Mouse (Mus musculus): ENCODE measurements at regions not wholly inside any gene's neighbourhood (a gene's known extent, or its start where the extent isn't known, plus 50 kb on each side); places are given as distances from the start of the nearest gene placed in this dataset.

DNA sequence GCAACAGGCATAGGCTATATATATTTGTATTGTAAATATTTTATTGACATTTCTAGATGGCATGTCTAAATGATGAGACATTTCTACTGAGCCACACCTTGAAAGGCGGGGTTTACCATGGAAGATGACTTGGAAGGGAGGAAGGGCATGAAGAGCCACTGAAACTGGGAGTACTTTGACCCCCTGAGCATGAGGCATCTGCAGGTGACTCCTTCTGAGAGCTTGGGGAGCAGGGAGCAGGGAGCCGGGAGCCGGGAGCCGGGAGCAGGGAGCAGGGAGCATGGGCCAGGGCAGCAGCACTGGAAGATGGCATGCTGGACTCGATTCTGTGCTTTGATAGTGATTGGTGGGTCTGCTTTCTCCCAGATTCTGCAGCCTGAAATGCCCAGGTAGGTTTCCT, 253.5 kb upstream of the Nr5a2 start:
- no peak for DNase-seq

DNA sequence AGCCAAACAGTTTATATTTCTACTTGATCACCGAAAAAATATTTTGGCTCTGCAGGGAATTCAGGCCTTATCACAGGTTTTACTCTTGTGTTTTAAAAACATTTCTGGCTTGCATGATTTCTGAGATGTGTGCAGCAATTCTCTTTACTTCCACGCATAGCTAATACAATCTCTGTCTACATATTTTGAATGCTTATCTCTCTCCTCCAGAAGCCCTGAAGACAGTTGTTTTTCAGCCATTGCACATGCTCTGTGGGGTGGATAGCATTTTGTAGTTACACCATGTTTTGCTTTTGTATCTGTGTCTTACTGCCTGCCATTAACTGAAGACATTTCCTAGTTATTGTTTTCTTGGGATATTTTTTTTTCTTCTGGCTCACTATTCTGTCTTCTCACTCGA, 252.6 kb upstream of the Nr5a2 start:
- DNase-seq = no peak

- no peak for DNase-seq
These were observed 244.1 kb upstream of the Nr5a2 start for GRCm38 (mm10) chr1:137204371-137204770.

GRCm38 (mm10) chr1:137203512-137203911, 243.3 kb upstream of the Nr5a2 start:
- no peak for DNase-seq

DNA sequence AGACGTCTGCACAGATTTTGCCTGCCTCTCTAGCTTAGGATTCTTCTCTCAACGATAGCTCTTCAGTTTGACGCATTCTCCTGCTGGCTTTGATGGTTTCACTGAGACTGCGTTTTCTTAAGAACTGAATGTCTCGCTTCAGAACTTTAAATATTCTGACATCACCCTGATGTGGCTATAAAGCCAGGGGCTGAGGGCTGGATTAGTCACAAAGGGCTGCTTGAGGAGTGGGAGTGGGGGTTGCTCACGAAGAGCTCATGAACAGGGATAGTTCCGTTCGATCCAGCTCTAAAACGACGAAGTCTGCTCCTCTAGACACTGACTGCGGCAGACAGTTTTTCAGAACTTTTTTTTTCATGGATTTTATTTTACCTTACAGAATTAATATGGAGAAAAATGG, 240.7 kb upstream of the Nr5a2 start:
- peak; percentile 9 for DNase-seq

DNA sequence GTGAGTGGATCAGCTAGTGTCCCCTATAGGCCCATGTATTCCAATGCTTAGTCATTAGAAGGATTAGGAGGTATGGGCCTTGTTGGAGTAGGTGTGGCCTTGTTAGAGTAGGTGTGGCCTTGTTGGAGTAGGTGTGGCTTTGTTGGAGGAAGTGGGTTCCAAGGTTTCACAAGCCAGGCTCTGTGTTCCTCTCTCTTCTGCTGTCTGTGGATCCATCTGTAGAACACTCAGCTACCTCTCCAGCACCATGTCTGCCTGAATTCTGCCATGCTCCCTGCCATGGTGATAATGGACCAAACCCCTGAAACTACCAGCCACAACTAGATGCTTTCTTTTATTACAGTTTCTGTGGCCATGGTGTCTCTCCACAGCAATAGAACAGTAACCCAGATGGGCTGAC, 235.7 kb upstream of the Nr5a2 start:
- DNase-seq = no peak

DNA sequence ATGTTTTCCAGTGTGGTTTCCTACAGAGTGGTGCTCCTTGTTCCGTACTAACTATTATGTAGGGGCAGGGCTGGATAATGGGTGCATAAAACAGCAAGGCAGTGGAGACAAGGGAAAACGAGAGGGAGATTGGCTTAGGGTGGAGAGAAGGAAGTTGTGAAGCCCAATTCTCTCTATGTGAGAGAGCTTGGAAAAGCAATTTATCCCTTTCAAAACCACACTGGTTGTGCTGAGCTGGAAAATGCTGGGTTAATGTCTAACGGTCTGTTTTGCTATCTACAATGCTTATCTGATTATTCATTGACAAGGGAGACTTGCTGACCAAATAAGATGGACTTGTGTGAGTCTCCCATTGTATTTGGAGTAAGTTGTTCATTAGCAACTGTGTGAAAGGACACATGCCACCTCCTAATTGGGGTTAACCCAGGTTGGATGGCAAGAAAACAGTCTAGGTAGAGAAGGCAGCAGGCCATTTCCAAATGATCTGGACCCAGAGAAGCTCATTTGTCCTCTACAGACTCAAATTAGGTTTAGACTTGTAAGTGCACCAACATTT, 234.9 kb upstream of the Nr5a2 start:
- DNase-seq = no peak

GRCm38 (mm10) chr1:137178231-137178630, 218.0 kb upstream of the Nr5a2 start:
- no peak for DNase-seq

DNA sequence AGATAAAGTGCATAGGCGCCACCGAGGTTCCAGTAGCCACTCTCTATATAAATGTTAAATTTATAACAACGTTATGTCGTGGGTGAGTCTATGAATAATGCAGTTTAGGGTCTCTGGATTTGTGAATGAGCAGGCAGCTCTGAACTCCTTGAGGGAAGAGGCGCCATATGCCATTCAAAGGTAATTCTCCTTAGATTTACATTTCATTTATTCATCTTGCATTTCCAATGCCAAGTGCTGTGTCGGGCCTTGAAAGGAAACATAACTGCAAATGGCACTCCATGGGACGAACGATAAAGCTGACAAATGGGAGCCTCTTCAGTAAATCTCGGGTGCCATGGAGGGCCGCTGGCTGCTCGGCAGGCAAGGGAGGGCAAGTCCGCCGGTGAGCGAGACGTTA, 216.4 kb upstream of the Nr5a2 start:
- DNase-seq = no peak

- no peak for DNase-seq
These were observed 213.8 kb upstream of the Nr5a2 start for GRCm38 (mm10) chr1:137174081-137174480.

GRCm38 (mm10) chr1:137172128-137172527, 211.9 kb upstream of the Nr5a2 start:
- DNase-seq = no peak

- no peak for DNase-seq
These were observed 211.2 kb upstream of the Nr5a2 start for GRCm38 (mm10) chr1:137171451-137171850.

GRCm38 (mm10) chr1:137147891-137148290, 187.6 kb upstream of the Nr5a2 start:
- no peak for DNase-seq

GRCm38 (mm10) chr1:137141879-137142570, 181.8 kb upstream of the Nr5a2 start:
- no peak for DNase-seq

GRCm38 (mm10) chr1:137141372-137141771, 181.1 kb upstream of the Nr5a2 start:
- no peak for DNase-seq

GRCm38 (mm10) chr1:137136156-137136555, 175.9 kb upstream of the Nr5a2 start:
- DNase-seq = peak; percentile 6

- no peak for DNase-seq
These were observed 173.5 kb upstream of the Nr5a2 start for GRCm38 (mm10) chr1:137133734-137134133.

- no peak for DNase-seq
These were observed 170.0 kb upstream of the Nr5a2 start for GRCm38 (mm10) chr1:137130264-137130663.

DNA sequence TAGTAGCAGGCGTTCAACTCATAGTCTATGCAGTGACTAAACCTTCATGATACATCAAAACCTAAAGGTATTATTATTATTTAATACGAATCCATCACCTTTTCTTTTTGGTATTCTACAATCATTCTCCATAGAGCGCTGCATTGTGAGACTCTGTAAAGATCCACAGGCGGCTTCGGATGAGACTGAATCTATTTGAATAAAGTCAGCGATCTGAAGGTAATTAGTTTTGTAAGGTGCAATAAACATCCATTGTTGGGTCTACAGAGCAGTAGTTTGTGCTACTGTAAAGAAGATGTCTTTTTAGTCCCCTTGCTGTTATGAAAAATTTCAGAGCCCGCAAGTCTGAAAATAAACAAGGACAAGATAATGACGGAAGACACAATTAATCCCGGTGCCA, 168.9 kb upstream of the Nr5a2 start:
- DNase-seq = no peak

GRCm38 (mm10) chr1:137117866-137118265, 157.6 kb upstream of the Nr5a2 start:
- DNase-seq = no peak

- DNase-seq = no peak
These were observed 146.2 kb upstream of the Nr5a2 start for GRCm38 (mm10) chr1:137106444-137106843.

- DNase-seq = peak; percentile 37
These were observed 131.5 kb upstream of the Nr5a2 start for GRCm38 (mm10) chr1:137091762-137092161.

DNA sequence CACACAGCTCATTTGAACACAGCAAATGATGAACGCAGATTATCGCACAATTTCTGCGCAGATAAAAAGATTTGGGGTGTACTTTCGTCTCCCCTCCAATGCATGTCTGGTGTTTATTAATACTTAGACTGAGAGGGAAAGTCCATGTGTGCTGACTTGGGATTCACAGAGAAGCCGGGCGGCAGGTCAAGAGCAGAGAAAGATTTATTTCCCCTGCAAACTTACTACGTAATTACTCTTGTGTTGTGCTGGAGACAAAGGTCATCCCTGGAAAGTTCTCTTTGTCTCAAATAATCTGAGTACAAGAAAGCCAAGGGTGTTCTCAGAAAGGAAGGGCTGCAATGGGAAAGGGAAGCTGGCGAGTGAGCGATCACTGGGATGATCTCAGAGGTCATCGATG, 127.9 kb upstream of the Nr5a2 start:
- no peak for DNase-seq

GRCm38 (mm10) chr1:137086766-137087165, 126.5 kb upstream of the Nr5a2 start:
- DNase-seq = no peak

DNA sequence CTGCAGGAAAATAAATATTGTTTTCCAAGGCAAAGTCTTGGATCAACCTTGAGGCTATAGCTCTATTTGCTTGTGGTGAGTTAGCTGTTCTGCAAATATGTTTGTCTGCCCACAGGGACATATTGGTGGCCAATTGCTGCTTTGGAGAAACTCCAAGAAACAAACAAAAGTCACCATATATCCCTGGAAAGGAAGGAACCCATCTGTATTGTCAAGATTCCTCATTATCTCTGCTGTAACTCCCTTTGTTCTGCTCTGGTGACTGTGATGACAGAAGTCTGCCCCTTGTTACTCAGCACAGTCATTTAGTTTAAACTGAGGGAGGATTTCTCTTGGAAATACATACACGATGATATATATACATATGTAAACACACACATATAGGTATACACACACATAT, 123.3 kb upstream of the Nr5a2 start:
- no peak for DNase-seq

All from layer of hippocampus, adult 9-11 months (tissue).